Mouse (Mus musculus): Measurements from ENCODE around the gene B4galnt2. TPM values are rescaled to one million over a fixed set of nuclear protein-coding genes. Genes with fewer than 3 reads are reported as not detected.
"Not testable (repeated sequence)": the region's sequence is repeated elsewhere in the genome, so short reads cannot be mapped to it uniquely, and the experiment has no call there.

The B4galnt2 gene
- polyA plus RNA-seq, 1 experiment from 2014 or later: 0.11 TPM

DNA sequence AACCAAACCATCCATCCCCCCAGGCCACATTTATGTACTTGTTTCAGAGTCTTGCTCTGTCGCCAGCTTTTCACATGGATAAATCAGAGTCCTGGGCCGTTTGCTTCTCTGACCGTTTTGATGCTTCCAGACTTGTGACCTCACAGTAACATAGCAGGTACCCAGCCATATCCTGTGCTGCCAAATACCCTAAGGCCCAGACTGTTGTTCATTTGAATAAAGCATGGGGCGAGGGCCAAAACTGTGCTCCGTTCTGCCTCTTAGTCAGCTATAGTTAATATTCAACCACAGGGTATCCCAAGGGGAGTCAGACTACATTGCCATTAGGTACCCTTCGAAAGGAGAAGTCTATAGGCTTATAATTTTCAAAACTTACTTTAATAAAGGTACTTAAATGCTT, 21.7 kb upstream of the B4galnt2 start:
- Histone ChIP-seq H3K4me1 (ENCODE audit: control insufficient read depth, insufficient read depth, low read length) (no peaks in the 10 kb centered on the region), H3K4me2 (no peak overlapping the region), H3K9me3 (replicated peaks; ENCODE audit: control insufficient read depth, low read length) (no peaks in the 10 kb centered on the region), H3K9ac (ENCODE audit: low read depth, low read length) (no peak overlapping the region), H3K4me3 (ENCODE audit: low read depth, low read length) (no peak overlapping the region), H3K27ac (ENCODE audit: low read depth, low read length) (no peak overlapping the region), H3K36me3 (ENCODE audit: control insufficient read depth, insufficient read depth, low read length) (no peaks in the 10 kb centered on the region), H3K27me3 (ENCODE audit: control insufficient read depth, insufficient read depth, low read length) (no peaks in the 10 kb centered on the region)
- ATAC-seq (replicated peaks; ENCODE audit: insufficient number of reproducible peaks, low FRiP score, low TSS enrichment): no peak
- 78% methylated on average over 6 of the region's 6 CpGs for WGBS (ENCODE audit: insufficient replicate concordance)

DNA sequence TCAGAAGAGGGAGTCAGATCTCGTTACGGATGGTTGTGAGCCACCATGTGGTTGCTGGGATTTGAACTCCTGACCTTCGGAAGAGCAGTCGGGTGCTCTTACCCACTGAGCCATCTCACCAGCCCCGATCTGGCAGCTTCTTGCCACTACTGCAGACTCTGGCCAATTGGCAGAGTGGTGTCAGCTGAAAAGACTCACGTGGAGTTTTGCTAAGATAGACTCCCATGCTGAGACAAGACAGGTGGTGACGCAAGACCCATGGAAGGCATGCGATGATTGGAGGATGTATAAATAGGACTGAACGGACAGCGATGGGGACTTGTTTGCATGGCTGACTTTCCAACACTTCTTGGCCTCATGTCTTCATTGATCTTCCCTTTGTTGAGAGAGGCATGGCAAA, 17.5 kb upstream of the B4galnt2 start:
- H3K27ac ChIP-seq (ENCODE audit: low read depth, low read length); H3K36me3 ChIP-seq (ENCODE audit: control insufficient read depth, insufficient read depth, low read length); H3K9me3 ChIP-seq (replicated peaks; ENCODE audit: control insufficient read depth, low read length); H3K27me3 ChIP-seq (ENCODE audit: control insufficient read depth, insufficient read depth, low read length); H3K9ac ChIP-seq (ENCODE audit: low read depth, low read length); H3K4me2 ChIP-seq; H3K4me1 ChIP-seq (ENCODE audit: control insufficient read depth, insufficient read depth, low read length); H3K4me3 ChIP-seq (ENCODE audit: low read depth, low read length); ATAC-seq (replicated peaks; ENCODE audit: insufficient number of reproducible peaks, low FRiP score, low TSS enrichment): not testable (repeated sequence)
- 83% methylated on average over 8 of the region's 10 CpGs for WGBS (ENCODE audit: insufficient replicate concordance)

DNA sequence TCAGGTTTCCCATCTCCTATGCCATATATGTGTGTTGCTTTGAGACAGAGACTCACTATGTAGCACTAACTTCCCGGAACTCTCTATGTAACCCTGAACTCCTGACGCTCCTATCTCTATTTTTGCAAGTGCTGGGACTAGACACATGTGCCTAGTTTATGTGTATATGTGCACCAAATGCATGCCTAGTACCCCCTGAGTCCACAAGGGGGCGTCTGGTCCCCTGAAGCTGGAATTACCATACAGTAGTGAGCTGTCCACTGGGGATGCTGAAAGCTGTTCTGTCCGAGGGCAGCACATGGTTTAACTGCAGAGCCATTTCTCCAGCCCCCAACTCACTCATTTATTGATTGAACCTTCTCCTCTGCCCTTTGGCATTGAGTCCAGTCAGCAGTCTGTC, 11.7 kb upstream of the B4galnt2 start:
- Histone ChIP-seq H3K9me3 (replicated peaks; ENCODE audit: control insufficient read depth, low read length) (no peaks in the 10 kb centered on the region; the same call in 1 of the 2 replicates), H3K4me2 (no peak overlapping the region), H3K9ac (ENCODE audit: low read depth, low read length) (no peak overlapping the region), H3K27me3 (ENCODE audit: control insufficient read depth, insufficient read depth, low read length) (no peaks in the 10 kb centered on the region), H3K27ac (ENCODE audit: low read depth, low read length) (no peak overlapping the region), H3K4me1 (ENCODE audit: control insufficient read depth, insufficient read depth, low read length) (no peaks in the 10 kb centered on the region), H3K4me3 (ENCODE audit: low read depth, low read length) (no peak overlapping the region), H3K36me3 (ENCODE audit: control insufficient read depth, insufficient read depth, low read length) (no peaks in the 10 kb centered on the region)
- 63% methylated on average over 4 of the region's 4 CpGs for WGBS (ENCODE audit: insufficient replicate concordance)
- ATAC-seq (replicated peaks; ENCODE audit: insufficient number of reproducible peaks, low FRiP score, low TSS enrichment): no peak

DNA sequence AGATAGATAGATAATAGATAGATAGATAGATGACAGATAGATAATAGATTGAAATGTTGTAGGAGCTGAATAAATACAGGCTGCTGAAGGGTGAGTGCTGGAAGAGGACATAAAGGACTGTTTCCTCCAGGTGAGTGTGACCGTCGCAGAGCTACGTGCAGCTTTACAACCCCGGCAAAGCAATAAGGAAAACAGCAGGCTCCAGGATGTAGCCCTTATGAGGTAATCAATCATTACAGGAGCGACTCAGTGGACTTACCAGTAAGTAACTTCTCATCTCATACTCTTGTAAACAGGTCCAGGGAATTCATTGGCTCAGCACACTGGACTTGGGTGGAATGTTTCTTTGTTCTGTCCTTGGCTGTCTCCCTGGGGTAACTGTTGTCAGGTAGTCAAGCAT, 11.3 kb upstream of the B4galnt2 start:
- no peak overlapping the region for H3K9ac ChIP-seq (ENCODE audit: low read depth, low read length)
- 90% methylated on average over 5 of the region's 5 CpGs for WGBS (ENCODE audit: insufficient replicate concordance)
- no peaks in the 10 kb centered on the region for H3K36me3 ChIP-seq (ENCODE audit: control insufficient read depth, insufficient read depth, low read length)
- H3K4me2 ChIP-seq: no peak overlapping the region
- no peaks in the 10 kb centered on the region for H3K27me3 ChIP-seq (ENCODE audit: control insufficient read depth, insufficient read depth, low read length)
- no peak overlapping the region for H3K4me3 ChIP-seq (ENCODE audit: low read depth, low read length)
- H3K4me1 ChIP-seq (ENCODE audit: control insufficient read depth, insufficient read depth, low read length): no peaks in the 10 kb centered on the region
- H3K27ac ChIP-seq (ENCODE audit: low read depth, low read length): no peak overlapping the region
- no peaks in the 10 kb centered on the region; the same call in 1 of the 2 replicates for H3K9me3 ChIP-seq (replicated peaks; ENCODE audit: control insufficient read depth, low read length)
- ATAC-seq (replicated peaks; ENCODE audit: insufficient number of reproducible peaks, low FRiP score, low TSS enrichment): no peak

DNA sequence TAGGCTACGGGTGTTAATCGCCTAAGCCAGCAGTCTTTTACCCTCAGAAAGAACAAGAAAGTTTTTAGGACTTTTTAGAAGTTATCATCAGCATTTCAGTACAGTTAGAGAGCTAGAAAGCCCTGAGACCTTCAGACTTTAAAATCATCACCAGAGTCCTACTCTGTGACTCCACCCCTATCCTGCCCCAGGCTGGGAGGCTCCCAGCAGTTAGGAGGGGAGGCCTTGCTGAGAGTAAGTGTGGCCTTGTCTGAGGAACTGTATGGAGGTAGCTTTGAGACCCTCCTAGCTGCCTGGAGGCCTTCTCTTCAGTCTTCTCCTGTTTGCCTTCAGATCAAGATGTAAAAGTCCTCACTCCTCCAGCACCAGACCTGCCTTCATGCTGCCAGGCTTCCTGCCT, 9.5 kb upstream of the B4galnt2 start:
- H3K27ac ChIP-seq (ENCODE audit: low read depth, low read length): no peak overlapping the region
- H3K4me3 ChIP-seq (ENCODE audit: low read depth, low read length): no peak overlapping the region
- no peak for ATAC-seq (replicated peaks; ENCODE audit: insufficient number of reproducible peaks, low FRiP score, low TSS enrichment)
- no peaks in the 10 kb centered on the region; the same call in 1 of the 2 replicates for H3K9me3 ChIP-seq (replicated peaks; ENCODE audit: control insufficient read depth, low read length)
- no peak overlapping the region for H3K4me2 ChIP-seq
- WGBS (ENCODE audit: insufficient replicate concordance): 20% methylated on average over 2 of the region's 2 CpGs
- H3K4me1 ChIP-seq (ENCODE audit: control insufficient read depth, insufficient read depth, low read length): no peaks in the 10 kb centered on the region
- H3K36me3 ChIP-seq (ENCODE audit: control insufficient read depth, insufficient read depth, low read length): no peaks in the 10 kb centered on the region
- H3K27me3 ChIP-seq (ENCODE audit: control insufficient read depth, insufficient read depth, low read length): no peaks in the 10 kb centered on the region
- no peak overlapping the region for H3K9ac ChIP-seq (ENCODE audit: low read depth, low read length)

DNA sequence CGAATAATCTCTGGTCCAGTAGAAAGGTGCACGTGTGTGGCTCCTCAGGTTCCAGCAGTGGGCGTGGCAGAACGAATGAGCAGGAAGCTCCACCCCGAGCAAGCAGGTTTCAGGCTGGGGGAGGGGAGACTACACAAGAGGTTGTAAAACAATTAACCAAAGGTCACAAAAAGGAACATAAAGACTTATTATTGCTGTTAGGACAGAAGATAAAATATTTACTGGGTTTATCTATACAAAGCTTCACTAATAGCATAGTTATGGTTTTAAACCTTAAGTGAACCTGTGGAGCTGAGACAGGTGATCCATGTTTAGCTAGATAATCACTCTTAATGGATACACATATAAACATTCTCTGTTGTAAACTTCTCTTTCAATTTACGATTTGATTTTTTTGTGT, 8.8 kb upstream of the B4galnt2 start:
- not testable (repeated sequence) for H3K36me3 ChIP-seq (ENCODE audit: control insufficient read depth, insufficient read depth, low read length); H3K4me3 ChIP-seq (ENCODE audit: low read depth, low read length); H3K27me3 ChIP-seq (ENCODE audit: control insufficient read depth, insufficient read depth, low read length); ATAC-seq (replicated peaks; ENCODE audit: insufficient number of reproducible peaks, low FRiP score, low TSS enrichment); H3K4me1 ChIP-seq (ENCODE audit: control insufficient read depth, insufficient read depth, low read length); H3K27ac ChIP-seq (ENCODE audit: low read depth, low read length); H3K4me2 ChIP-seq; H3K9me3 ChIP-seq (replicated peaks; ENCODE audit: control insufficient read depth, low read length); H3K9ac ChIP-seq (ENCODE audit: low read depth, low read length)
- 1% methylated on average over 2 of the region's 6 CpGs for WGBS (ENCODE audit: insufficient replicate concordance)

DNA sequence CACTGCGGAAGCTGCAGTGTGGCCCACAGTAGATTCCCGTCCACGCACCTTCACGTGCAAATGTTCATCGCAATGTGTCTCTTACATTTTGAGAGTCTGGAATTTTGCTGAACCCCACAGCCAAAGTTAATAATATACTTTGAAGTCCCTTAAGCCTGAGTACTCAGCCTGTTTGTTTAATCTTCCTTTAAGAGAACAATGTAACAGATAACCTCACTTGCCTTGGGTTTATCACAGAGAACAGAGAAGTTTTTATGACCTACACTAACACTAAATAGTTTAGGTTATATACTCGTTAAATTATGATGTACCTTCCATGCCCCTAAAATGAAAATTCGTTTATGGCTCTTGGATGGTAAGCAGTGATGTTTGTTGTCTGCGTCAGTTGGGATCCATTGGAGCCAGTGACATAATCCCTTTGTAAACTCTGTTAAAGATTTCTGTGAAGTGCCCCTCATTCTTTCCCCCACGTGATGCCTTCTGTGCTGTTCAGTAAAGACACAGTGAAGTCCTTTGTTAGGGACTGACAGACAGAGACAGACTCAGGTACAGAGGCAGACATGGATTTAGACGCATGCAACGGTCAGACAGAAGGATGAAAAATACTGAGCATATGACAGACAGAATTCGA, 7.4 kb upstream of the B4galnt2 start:
- H3K4me1 ChIP-seq (ENCODE audit: control insufficient read depth, insufficient read depth, low read length): no peaks in the 10 kb centered on the region
- H3K27me3 ChIP-seq (ENCODE audit: control insufficient read depth, insufficient read depth, low read length): peaks cover 14% of the 10 kb centered on the region
- no peaks in the 10 kb centered on the region for H3K36me3 ChIP-seq (ENCODE audit: control insufficient read depth, insufficient read depth, low read length)
- H3K27ac ChIP-seq (ENCODE audit: low read depth, low read length): no peak overlapping the region
- H3K9me3 ChIP-seq (replicated peaks; ENCODE audit: control insufficient read depth, low read length): no peaks in the 10 kb centered on the region
- 69% methylated on average over 12 of the region's 12 CpGs for WGBS (ENCODE audit: insufficient replicate concordance)
- ATAC-seq (replicated peaks; ENCODE audit: insufficient number of reproducible peaks, low FRiP score, low TSS enrichment): no peak
- no peak overlapping the region for H3K4me3 ChIP-seq (ENCODE audit: low read depth, low read length)
- no peak overlapping the region for H3K9ac ChIP-seq (ENCODE audit: low read depth, low read length)
- H3K4me2 ChIP-seq: no peak overlapping the region

DNA sequence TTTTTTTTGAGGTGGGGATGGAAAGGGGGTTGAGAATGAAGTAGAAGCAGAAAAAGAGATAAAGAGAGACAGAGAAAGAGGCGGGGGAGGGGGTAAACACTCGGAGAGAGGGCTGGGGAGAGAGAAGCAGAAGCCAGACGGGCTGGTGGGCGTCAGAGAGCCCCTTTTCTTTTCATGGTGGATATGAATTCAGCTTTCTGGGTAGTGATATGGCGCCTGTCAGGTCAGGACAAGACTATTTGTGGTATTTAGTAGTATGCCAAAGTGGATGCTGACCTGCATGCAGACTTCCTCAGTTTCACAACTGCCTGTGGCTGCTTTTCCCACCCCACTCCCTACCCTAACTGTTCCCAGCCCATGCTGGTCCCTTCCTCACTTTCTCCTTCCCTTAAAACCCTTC, 1.7 kb upstream of the B4galnt2 start:
- 8% methylated on average over 5 of the region's 5 CpGs for WGBS (ENCODE audit: insufficient replicate concordance)
- no peak overlapping the region for H3K27ac ChIP-seq (ENCODE audit: low read depth, low read length)
- no peaks in the 10 kb centered on the region for H3K9me3 ChIP-seq (replicated peaks; ENCODE audit: control insufficient read depth, low read length)

DNA sequence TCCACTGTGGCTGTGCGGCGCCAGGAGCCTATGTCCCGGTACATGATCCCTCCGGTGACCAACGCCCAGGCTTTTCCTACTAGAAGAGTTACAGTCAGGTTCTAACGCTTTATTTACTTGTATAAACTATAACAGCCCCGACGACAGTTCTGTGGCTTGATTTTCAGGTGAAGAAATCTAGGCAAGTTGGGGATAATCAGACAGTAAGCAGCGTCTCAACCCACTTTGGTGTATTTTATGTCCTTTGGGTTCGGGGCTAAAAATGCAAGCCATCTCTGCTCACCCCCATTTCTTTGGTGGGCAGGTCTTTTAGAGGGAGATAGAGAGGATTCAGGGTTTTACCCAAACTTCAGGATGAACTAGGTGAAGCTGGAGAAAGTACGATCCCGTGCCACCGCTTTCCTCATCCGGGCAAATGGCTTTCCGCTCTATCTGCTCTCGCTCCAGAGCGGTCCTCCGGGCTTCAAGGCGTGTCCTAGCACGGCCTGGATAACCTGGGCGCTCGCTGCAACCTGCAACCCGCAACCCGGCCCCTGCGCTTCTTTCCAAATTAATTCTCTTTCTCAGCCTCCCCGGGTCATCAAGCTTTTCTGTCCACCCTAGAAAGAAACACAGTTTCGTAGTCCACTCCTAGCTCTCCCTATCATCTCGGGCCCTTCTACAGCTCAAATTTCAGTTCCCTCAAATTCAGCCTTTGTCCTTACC, 467 bp upstream of the B4galnt2 start:
- under 1% methylated on average over 28 of the region's 28 CpGs for WGBS (ENCODE audit: insufficient replicate concordance)
- no peak overlapping the region for H3K27ac ChIP-seq (ENCODE audit: low read depth, low read length)
- H3K27me3 ChIP-seq (ENCODE audit: control insufficient read depth, insufficient read depth, low read length): peaks cover 53% of the 10 kb centered on the region

More for the DNA sequence above, 1.7 kb upstream of the B4galnt2 start:
- no peak for ATAC-seq (replicated peaks; ENCODE audit: insufficient number of reproducible peaks, low FRiP score, low TSS enrichment)
- Histone ChIP-seq H3K36me3 (ENCODE audit: control insufficient read depth, insufficient read depth, low read length) (no peaks in the 10 kb centered on the region), H3K4me2 (no peak overlapping the region), H3K4me3 (ENCODE audit: low read depth, low read length) (no peak overlapping the region), H3K4me1 (ENCODE audit: control insufficient read depth, insufficient read depth, low read length) (peaks cover 12% of the 10 kb centered on the region), H3K9ac (ENCODE audit: low read depth, low read length) (no peak overlapping the region), H3K27me3 (ENCODE audit: control insufficient read depth, insufficient read depth, low read length) (peaks cover 53% of the 10 kb centered on the region)

More for the DNA sequence above, 467 bp upstream of the B4galnt2 start:
- Histone ChIP-seq H3K4me3 (ENCODE audit: low read depth, low read length) (peak overlapping the region; percentile 39), H3K4me1 (ENCODE audit: control insufficient read depth, insufficient read depth, low read length) (peaks cover 12% of the 10 kb centered on the region), H3K9me3 (replicated peaks; ENCODE audit: control insufficient read depth, low read length) (no peaks in the 10 kb centered on the region), H3K9ac (ENCODE audit: low read depth, low read length) (0 out of 2 replicates have a peak overlapping the region, but pooled peaks have one; percentile 34), H3K36me3 (ENCODE audit: control insufficient read depth, insufficient read depth, low read length) (no peaks in the 10 kb centered on the region), H3K4me2 (peak overlapping the region; percentile 64)
- no peak for ATAC-seq (replicated peaks; ENCODE audit: insufficient number of reproducible peaks, low FRiP score, low TSS enrichment)
